Comparison of ENCODE assay signal across 34 mouse cellular contexts in the genomic region with DNA sequence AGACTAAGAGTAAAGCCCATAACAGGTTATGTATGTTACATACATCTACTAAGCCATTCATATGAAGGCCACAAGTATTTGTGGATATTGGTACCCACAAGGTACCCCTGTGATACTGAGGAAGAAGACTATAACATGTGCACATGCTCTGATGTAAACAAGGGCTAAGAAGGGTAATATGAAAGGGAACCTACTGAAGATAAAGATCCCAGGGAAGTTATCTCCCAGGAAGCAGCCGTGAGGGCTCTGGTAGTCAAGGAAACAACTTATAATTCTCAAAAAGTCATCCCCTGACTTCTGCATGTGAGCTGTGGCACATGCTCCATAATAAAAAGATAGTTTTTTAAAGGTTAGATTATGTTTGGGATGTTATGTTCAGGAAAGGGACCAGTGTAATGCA.
"Had no signal": no experiment of that assay in that cellular context is flagged by ENCODE, and none has a peak within 500 bp of the region (broad histone marks: within the 10 kb centered on the region; RNA-seq: fewer than 3 reads in every experiment).

No protein-coding gene starts in this region.

- H3K36me3 ChIP-seq: heart, embryonic 10.5 days; heart, embryonic 12.5 days; heart, embryonic 13.5 days; heart, embryonic 15.5 days; hindbrain, embryonic 10.5 days; hindbrain, embryonic 12.5 days; hindbrain, embryonic 13.5 days; hindbrain, embryonic 15.5 days; intestine, embryonic 15.5 days; kidney, embryonic 15.5 days had no signal

- H3K27me3 ChIP-seq: heart, embryonic 12.5 days; heart, embryonic 13.5 days; heart, embryonic 15.5 days; hindbrain, embryonic 12.5 days; hindbrain, embryonic 13.5 days; hindbrain, embryonic 15.5 days; intestine, embryonic 15.5 days; kidney, embryonic 15.5 days had no signal

- ATAC-seq: hindbrain, embryonic 16.5 days; hindbrain, postnatal 0 days; inflammation-experienced regulatory T-cells, adult 6 months; intestine, embryonic 15.5 days; intestine, embryonic 16.5 days; intestine, postnatal 0 days had no signal

- DNase-seq: heart, postnatal 10 days; heart, postnatal 14 days; heart, postnatal 36 days; heart, postnatal 4 days; kidney, adult 11 months; kidney, adult 18-20 months; kidney, adult 2 months; kidney, adult 8-10 months; kidney, adult 9 months; kidney, postnatal 10 days; kidney, postnatal 14 days; kidney, postnatal 25 days; kidney, postnatal 36 days; kidney, postnatal 4 days; layer of hippocampus, adult 9-11 months; layer of hippocampus, postnatal 36 days had no signal

- H3K4me1 ChIP-seq: heart, embryonic 10.5 days; heart, embryonic 12.5 days; heart, embryonic 13.5 days; heart, embryonic 15.5 days; hindbrain, embryonic 10.5 days; hindbrain, embryonic 12.5 days; hindbrain, embryonic 13.5 days; hindbrain, embryonic 15.5 days; intestine, embryonic 15.5 days had no signal

- H3K4me3 ChIP-seq: heart, embryonic 10.5 days; heart, embryonic 12.5 days; heart, embryonic 13.5 days; heart, embryonic 15.5 days; hindbrain, embryonic 10.5 days; hindbrain, embryonic 12.5 days; hindbrain, embryonic 13.5 days; hindbrain, embryonic 15.5 days; intestine, embryonic 15.5 days; kidney, embryonic 15.5 days; layer of hippocampus, adult 2 months had no signal

- H3K9me3 ChIP-seq: heart, embryonic 10.5 days; heart, embryonic 12.5 days; heart, embryonic 13.5 days; heart, embryonic 15.5 days; hindbrain, embryonic 10.5 days; hindbrain, embryonic 12.5 days; hindbrain, embryonic 13.5 days; hindbrain, embryonic 15.5 days; intestine, embryonic 15.5 days; kidney, embryonic 15.5 days had no signal

- H3K27ac ChIP-seq: heart, embryonic 10.5 days; heart, embryonic 13.5 days; heart, embryonic 15.5 days; hindbrain, embryonic 10.5 days; hindbrain, embryonic 12.5 days; hindbrain, embryonic 13.5 days; hindbrain, embryonic 14.5 days; hindbrain, embryonic 15.5 days; hindbrain, postnatal 0 days; intestine, embryonic 15.5 days; kidney, embryonic 15.5 days; kidney, postnatal 0 days; layer of hippocampus, adult 2 months had no signal

- H3K9ac ChIP-seq: heart, embryonic 12.5 days; heart, embryonic 13.5 days; heart, embryonic 15.5 days; hindbrain, embryonic 12.5 days; hindbrain, embryonic 13.5 days; hindbrain, embryonic 14.5 days; hindbrain, embryonic 15.5 days; intestine, embryonic 15.5 days; kidney, embryonic 15.5 days had no signal
